Mouse (Mus musculus): ENCODE results near the gene Stac2.

- no peak for TF ChIP-seq POLR2A (IDR thresholded peaks at IDR 0.05; ENCODE audit: low read depth, low read length)
- no peak for TF ChIP-seq USF2 (conservative IDR thresholded peaks at IDR 0.05; ENCODE audit: low read depth, low read length)
Measured at GRCm38 (mm10) chr11:98037871-98038270, 15.4 kb downstream of the Stac2 start.
